Mouse (Mus musculus): Measurements from ENCODE around the gene Abl2. TPM values are rescaled to one million over a fixed set of nuclear protein-coding genes. Genes with fewer than 3 reads are reported as not detected.

Gene Abl2
- polyA plus RNA-seq, 1 experiment from 2014 or later, result 11.1 TPM

GRCm38 (mm10) chr1:156608496-156608895 lies 49.9 kb downstream of the Abl2 start:
- Histone ChIP-seq H3K4me3 (ENCODE audit: inconsistent target) (no peak overlapping the region), H3K36me3 (ENCODE audit: inconsistent target) (no peaks in the 10 kb centered on the region), H3K79me2 (ENCODE audit: inconsistent target) (peaks cover 97% of the 10 kb centered on the region), H3K27ac (no peak overlapping the region)
- WGBS (ENCODE audit: missing documents), result 95% methylated on average over 2 of the region's 2 CpGs

- Histone ChIP-seq H3K4me3 (ENCODE audit: inconsistent target) (no peak overlapping the region), H3K36me3 (ENCODE audit: inconsistent target) (no peaks in the 10 kb centered on the region), H3K27ac (no peak overlapping the region), H3K79me2 (ENCODE audit: inconsistent target) (peaks cover 89% of the 10 kb centered on the region)
- 82% methylated on average over 1 of the region's 1 CpGs for WGBS (ENCODE audit: missing documents)
Measured at GRCm38 (mm10) chr1:156610257-156610656, 51.7 kb downstream of the Abl2 start.

- H3K36me3 ChIP-seq (ENCODE audit: inconsistent target), result no peaks in the 10 kb centered on the region
- H3K4me3 ChIP-seq (ENCODE audit: inconsistent target), result no peak overlapping the region
- H3K27ac ChIP-seq, result peak overlapping the region; percentile 36
- WGBS (ENCODE audit: missing documents), result 49% methylated on average over 9 of the region's 9 CpGs
- H3K79me2 ChIP-seq (ENCODE audit: inconsistent target), result peaks cover 88% of the 10 kb centered on the region
Measured at GRCm38 (mm10) chr1:156613855-156614530, 55.4 kb downstream of the Abl2 start.

GRCm38 (mm10) chr1:156614710-156615109 lies 56.1 kb downstream of the Abl2 start:
- peak overlapping the region; percentile 73 for H3K27ac ChIP-seq

GRCm38 (mm10) chr1:156615381-156616133 lies 57.0 kb downstream of the Abl2 start:
- 2% methylated on average over 13 of the region's 13 CpGs for WGBS (ENCODE audit: missing documents)
- peak overlapping the region; percentile 56 for H3K4me3 ChIP-seq (ENCODE audit: inconsistent target)
- peak overlapping the region; percentile 73 for H3K27ac ChIP-seq
- H3K79me2 ChIP-seq (ENCODE audit: inconsistent target), result peaks cover 88% of the 10 kb centered on the region
- H3K36me3 ChIP-seq (ENCODE audit: inconsistent target), result no peaks in the 10 kb centered on the region

More at GRCm38 (mm10) chr1:156614710-156615109, 56.1 kb downstream of the Abl2 start:
- Histone ChIP-seq H3K4me3 (ENCODE audit: inconsistent target) (no peak overlapping the region), H3K79me2 (ENCODE audit: inconsistent target) (peaks cover 88% of the 10 kb centered on the region), H3K36me3 (ENCODE audit: inconsistent target) (no peaks in the 10 kb centered on the region)
- 50% methylated on average over 1 of the region's 1 CpGs for WGBS (ENCODE audit: missing documents)

- peaks cover 89% of the 10 kb centered on the region for H3K79me2 ChIP-seq (ENCODE audit: inconsistent target)
- H3K36me3 ChIP-seq (ENCODE audit: inconsistent target), result no peaks in the 10 kb centered on the region
- H3K4me3 ChIP-seq (ENCODE audit: inconsistent target), result peak overlapping the region; percentile 56
- H3K27ac ChIP-seq, result peak overlapping the region; percentile 73
- WGBS (ENCODE audit: missing documents), result 3% methylated on average over 12 of the region's 12 CpGs
Measured at GRCm38 (mm10) chr1:156616989-156617598, 58.5 kb downstream of the Abl2 start.

GRCm38 (mm10) chr1:156617811-156618210 lies 59.2 kb downstream of the Abl2 start:
- H3K27ac ChIP-seq, result peak overlapping the region; percentile 73
- WGBS (ENCODE audit: missing documents), result 66% methylated on average over 4 of the region's 4 CpGs
- no peaks in the 10 kb centered on the region for H3K36me3 ChIP-seq (ENCODE audit: inconsistent target)
- no peak overlapping the region for H3K4me3 ChIP-seq (ENCODE audit: inconsistent target)
- H3K79me2 ChIP-seq (ENCODE audit: inconsistent target), result peaks cover 90% of the 10 kb centered on the region

- 95% methylated on average over 3 of the region's 4 CpGs for WGBS (ENCODE audit: missing documents)
- Histone ChIP-seq H3K79me2 (ENCODE audit: inconsistent target) (peaks cover 89% of the 10 kb centered on the region), H3K27ac (no peak overlapping the region), H3K36me3 (ENCODE audit: inconsistent target) (no peaks in the 10 kb centered on the region), H3K4me3 (ENCODE audit: inconsistent target) (no peak overlapping the region)
Measured at GRCm38 (mm10) chr1:156620292-156620909, 61.8 kb downstream of the Abl2 start.

GRCm38 (mm10) chr1:156620951-156621350 lies 62.4 kb downstream of the Abl2 start:
- WGBS (ENCODE audit: missing documents), result 76% methylated on average over 3 of the region's 3 CpGs
- Histone ChIP-seq H3K36me3 (ENCODE audit: inconsistent target) (peaks cover 1% of the 10 kb centered on the region; the same call in 1 of the 2 replicates), H3K27ac (no peak overlapping the region), H3K79me2 (ENCODE audit: inconsistent target) (peaks cover 90% of the 10 kb centered on the region), H3K4me3 (ENCODE audit: inconsistent target) (no peak overlapping the region)

GRCm38 (mm10) chr1:156624231-156624630 lies 65.6 kb downstream of the Abl2 start:
- 0% methylated on average over 1 of the region's 1 CpGs for WGBS (ENCODE audit: missing documents)
- Histone ChIP-seq H3K27ac (peak overlapping the region; percentile 46), H3K4me3 (ENCODE audit: inconsistent target) (no peak overlapping the region), H3K79me2 (ENCODE audit: inconsistent target) (peaks cover 67% of the 10 kb centered on the region), H3K36me3 (ENCODE audit: inconsistent target) (peaks cover 10% of the 10 kb centered on the region; the same call in 1 of the 2 replicates)

GRCm38 (mm10) chr1:156626729-156627128 lies 68.1 kb downstream of the Abl2 start:
- Histone ChIP-seq H3K4me3 (ENCODE audit: inconsistent target) (no peak overlapping the region), H3K79me2 (ENCODE audit: inconsistent target) (peaks cover 42% of the 10 kb centered on the region), H3K36me3 (ENCODE audit: inconsistent target) (peaks cover 35% of the 10 kb centered on the region), H3K27ac (no peak overlapping the region)
- WGBS (ENCODE audit: missing documents), result 83% methylated on average over 1 of the region's 4 CpGs

GRCm38 (mm10) chr1:156629984-156630383 lies 71.4 kb downstream of the Abl2 start:
- Histone ChIP-seq H3K79me2 (ENCODE audit: inconsistent target) (peaks cover 20% of the 10 kb centered on the region; the same call in 1 of the 2 replicates), H3K36me3 (ENCODE audit: inconsistent target) (peaks cover 62% of the 10 kb centered on the region), H3K4me3 (ENCODE audit: inconsistent target) (no peak overlapping the region), H3K27ac (no peak overlapping the region)
- WGBS (ENCODE audit: missing documents), result 100% methylated on average over 8 of the region's 8 CpGs

- H3K4me3 ChIP-seq (ENCODE audit: inconsistent target), result no peak overlapping the region
- peaks cover 67% of the 10 kb centered on the region for H3K36me3 ChIP-seq (ENCODE audit: inconsistent target)
- peaks cover 10% of the 10 kb centered on the region; the same call in 1 of the 2 replicates for H3K79me2 ChIP-seq (ENCODE audit: inconsistent target)
- H3K27ac ChIP-seq, result no peak overlapping the region
Measured at GRCm38 (mm10) chr1:156630965-156631364, 72.4 kb downstream of the Abl2 start.

- Histone ChIP-seq H3K79me2 (ENCODE audit: inconsistent target) (no peaks in the 10 kb centered on the region; the same call in 1 of the 2 replicates), H3K27ac (no peak overlapping the region), H3K4me3 (ENCODE audit: inconsistent target) (no peak overlapping the region), H3K36me3 (ENCODE audit: inconsistent target) (peaks cover 73% of the 10 kb centered on the region)
- 76% methylated on average over 10 of the region's 10 CpGs for WGBS (ENCODE audit: missing documents)
Measured at GRCm38 (mm10) chr1:156633095-156633494, 74.5 kb downstream of the Abl2 start.
